Mouse (Mus musculus): ENCODE data around the gene Hlcs. TPM values are rescaled to one million over a fixed set of nuclear protein-coding genes. Genes with fewer than 3 reads are reported as not detected.

Gene Hlcs
- total RNA-seq, 2 experiments from 2014 or later = 14.8 to 16.5 TPM

DNA sequence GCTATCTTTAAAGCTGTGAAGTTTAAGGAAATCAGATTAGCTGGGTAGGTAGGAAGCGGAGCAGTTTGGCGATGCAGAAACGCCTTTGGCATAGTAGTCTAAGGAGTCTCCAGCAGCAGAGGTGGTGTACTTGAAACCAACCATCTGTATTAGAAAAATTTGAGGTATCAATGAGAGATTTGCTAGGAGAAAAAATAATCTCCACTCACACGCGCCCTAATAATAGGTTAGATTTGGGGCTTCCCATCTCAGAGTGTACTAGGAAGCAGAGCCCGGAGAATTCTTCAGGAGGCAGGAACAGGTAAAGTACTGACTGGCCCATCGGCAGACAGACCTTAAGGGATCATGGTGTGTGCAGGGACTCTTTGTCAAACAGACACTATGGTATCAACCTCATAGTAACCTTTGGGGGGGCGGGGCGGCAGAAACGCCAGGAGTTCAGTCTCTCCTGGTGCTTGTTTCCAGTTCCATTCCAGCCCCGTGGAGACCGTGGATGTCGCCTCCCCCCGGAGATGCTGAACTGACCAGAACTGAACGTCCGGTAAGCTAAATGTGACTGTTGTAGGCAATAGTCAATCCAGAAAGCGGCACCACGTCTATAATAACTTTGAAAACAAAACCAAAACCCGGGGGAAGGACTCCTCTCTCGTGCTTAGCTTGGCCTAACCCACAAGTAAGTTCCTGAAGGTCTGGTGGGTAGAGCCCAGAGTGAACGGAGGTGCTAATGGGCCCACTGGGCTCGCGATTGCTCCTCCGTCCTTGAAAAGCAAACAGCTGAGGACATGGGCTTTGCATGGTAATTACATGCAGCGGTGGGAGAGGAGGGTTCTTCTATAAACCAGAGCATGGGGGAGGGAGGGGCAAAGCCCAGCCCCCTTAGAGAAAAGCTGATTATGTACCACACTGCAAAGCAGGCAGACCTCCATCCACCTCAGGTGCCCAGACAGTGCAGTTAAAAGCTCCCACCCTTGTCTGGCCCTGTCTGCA, 15.8 kb upstream of the Hlcs start:
- DNase-seq (ENCODE audit: low spot score in 2 of 2) = no peak

GRCm38 (mm10) chr16:94327781-94328711, 14.7 kb upstream of the Hlcs start, which contains the start of gene Ripply3:
Gene Ripply3 (plus strand): TSS chr16:94328420.
- peak; percentile 53 to 61 for DNase-seq (ENCODE audit: low spot score in 2 of 2)

DNA sequence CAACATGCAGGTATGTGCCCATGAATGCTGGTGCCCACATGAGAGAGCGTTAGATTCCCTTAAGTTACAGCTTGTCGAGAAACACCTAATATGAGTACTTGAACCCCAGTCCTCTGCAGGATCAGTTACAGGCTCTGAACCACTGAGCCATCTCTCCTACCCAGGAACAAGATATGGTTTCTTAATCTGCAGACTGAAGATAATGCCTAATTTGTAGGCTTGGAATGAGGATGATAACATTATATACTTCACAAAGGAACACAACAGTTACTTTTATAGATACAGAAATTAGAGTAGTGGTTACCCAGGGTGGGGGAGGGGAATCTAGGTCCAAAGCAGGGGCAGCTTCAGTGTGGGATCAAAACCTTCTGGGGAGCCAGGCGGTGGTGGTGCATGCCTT, 12.6 kb upstream of the Hlcs start:
- DNase-seq (ENCODE audit: low spot score in 2 of 2) = no peak

GRCm38 (mm10) chr16:94323681-94324080, 10.3 kb upstream of the Hlcs start:
- no peak for DNase-seq (ENCODE audit: low spot score in 2 of 2)

DNA sequence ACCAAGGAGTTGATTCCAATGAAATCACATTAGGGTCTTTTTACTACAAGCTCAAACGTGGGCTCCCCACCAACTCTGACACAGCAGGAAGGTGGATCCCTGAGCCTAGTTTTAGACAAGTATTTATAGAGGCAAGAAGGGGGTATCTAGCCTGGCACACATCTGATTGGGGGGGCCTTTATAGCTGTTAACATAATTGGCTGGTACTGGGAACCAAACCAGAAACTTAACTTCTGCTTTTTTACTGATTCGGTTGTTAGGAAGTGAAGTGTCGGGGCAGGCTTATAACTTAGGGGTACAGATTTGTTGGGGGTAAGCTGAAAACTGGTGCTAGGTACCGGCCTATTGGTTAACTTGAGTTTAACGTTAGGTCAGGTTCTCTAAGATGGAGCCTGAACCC, 6.9 kb upstream of the Hlcs start:
- DNase-seq (ENCODE audit: low spot score in 2 of 2) = no peak

DNA sequence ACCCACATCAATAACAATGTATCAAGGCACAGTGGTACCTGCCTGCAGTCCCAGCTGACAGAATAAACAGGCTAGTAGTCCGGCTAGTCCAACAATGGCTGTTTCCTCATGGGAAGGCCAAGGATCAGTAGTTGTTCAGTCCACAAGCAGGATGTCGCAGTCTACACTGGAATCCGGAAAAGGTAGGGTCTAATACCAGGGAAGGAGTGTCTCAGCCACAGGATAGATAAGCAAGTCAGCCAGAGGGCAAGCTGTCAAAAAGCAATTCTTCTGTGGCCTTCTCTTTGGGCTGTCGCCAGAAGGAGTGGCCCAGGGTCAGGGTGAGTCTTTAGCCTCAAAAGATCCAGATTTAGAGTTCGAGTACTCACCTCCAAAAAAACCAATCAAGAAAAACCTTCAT, 4.4 kb upstream of the Hlcs start:
- peak in 1 of 2 experiments; percentile 29 for DNase-seq (ENCODE audit: low spot score in 2 of 2)

DNA sequence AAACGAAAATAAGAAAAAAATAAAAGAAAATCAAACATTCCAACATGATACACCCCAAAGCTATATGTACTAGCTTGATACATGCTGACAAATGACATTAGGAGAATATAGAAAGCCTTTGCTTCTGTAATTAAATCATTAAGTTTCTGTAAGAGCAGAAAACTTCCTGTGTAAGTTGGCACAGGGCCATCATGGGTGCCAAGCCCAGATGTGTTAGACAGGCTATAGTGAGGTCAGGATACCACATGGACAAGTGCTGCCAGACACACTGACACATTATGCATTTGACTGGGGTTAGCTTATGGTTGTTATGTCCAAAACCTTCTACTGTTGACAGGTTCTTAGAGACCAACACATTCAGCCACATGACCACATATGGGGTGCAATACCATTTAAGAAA, 1.8 kb upstream of the Hlcs start:
- no peak for DNase-seq (ENCODE audit: low spot score in 2 of 2)

DNA sequence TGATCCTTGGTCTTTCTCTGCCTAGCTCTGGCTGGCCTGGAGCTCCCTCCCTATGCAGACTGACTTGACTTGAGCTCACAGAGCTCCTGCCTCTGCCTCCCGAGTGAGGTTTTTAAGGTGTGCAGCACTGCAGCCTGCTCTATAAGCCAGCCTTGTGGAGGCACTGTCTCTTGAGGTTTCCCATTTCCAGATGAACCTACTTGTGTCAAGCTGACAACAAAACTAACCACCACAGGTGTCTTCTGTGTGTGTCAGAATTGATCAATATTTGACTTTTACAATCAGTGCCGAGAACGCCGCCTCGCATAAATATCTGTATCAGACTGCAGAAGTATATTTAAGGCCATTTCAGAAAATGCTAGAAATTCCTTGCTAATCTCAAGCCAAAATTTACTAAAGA, 1.3 kb upstream of the Hlcs start:
- no peak for DNase-seq (ENCODE audit: low spot score in 2 of 2)

GRCm38 (mm10) chr16:94312663-94313228, 625 bp downstream of the Hlcs start:
- DNase-seq (ENCODE audit: low spot score in 2 of 2) = peak; percentile 61 to 67

DNA sequence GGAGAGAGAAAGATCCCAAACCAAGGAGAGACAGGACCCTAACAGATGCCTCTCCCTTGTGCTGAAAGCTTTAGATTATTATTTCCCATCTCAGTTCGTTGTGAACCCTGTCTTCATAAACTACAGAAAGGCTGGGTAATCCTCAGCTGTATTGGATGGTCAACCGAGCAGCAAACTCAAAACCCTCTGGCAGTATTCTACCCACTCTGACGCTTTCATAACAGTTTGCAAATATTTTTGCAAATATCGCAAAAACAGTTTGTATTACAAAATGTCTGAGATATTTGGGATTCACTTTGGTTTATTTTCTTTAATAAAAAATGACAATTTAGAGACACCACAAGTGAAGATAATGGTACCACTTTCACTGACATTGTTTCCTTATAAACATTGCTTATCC, 1.4 kb downstream of the Hlcs start:
- DNase-seq (ENCODE audit: low spot score in 2 of 2) = no peak

DNA sequence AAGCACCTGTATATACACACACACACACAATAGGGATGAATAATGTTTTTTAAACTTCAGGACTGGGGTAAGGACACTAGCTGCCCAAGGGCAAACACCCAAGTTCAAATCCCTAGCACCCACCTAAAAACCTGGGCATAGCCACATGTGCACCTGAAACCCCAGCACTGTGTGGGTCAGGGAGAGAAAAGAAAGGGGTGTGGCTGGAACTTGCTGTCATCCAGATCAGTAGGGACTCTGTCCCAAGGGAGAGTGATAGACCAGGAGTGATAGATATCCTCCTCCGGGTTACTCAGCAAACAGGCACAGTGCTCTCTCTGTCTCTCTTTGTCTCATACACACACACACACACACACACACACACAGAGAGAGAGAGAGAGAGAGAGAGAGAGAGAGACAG, 2.0 kb downstream of the Hlcs start:
- no peak for DNase-seq (ENCODE audit: low spot score in 2 of 2)

DNA sequence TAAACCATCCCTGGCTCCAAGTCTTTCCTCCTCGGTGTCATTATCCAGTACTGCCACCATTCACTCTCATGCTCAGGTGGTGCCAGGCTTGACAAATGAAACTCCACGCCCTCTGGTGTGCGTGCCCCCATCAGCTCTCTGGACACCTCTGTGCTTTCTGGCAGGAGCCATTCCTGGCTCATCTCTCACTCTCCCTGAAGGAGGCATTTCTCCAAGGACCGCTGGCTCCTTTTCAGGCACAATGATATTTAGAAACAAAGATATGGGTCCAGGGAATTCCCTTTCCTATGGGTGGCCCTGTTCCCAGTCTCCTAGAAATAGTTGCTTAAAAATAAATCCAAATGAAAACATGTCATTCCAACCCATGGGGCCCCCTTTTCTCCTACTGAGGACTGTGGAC, 4.3 kb downstream of the Hlcs start:
- no peak for DNase-seq (ENCODE audit: low spot score in 2 of 2)

DNA sequence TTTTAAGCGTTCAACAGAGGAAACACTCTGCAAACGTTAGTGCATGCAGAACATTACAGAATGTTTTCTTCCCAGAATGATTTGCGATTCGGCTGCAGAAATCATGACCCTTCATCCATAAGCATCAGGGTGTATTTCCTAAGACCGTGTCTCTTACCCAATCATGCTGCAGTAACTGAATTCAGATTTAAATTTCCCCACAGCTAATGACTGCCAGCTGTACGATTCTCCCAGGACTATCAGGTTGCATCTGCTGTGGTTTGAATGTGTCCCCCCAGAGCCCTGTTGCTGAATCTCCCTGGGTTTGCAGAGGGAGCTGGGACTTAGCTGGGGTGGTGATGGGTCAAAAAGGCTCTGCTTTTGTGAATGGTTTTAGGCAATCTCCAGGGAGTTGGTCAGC, 5.4 kb downstream of the Hlcs start:
- no peak for DNase-seq (ENCODE audit: low spot score in 2 of 2)

GRCm38 (mm10) chr16:94307526-94307925, 5.8 kb downstream of the Hlcs start:
- no peak for DNase-seq (ENCODE audit: low spot score in 2 of 2)

GRCm38 (mm10) chr16:94303203-94303535, 10.2 kb downstream of the Hlcs start:
- no peak for DNase-seq (ENCODE audit: low spot score in 2 of 2)

DNA sequence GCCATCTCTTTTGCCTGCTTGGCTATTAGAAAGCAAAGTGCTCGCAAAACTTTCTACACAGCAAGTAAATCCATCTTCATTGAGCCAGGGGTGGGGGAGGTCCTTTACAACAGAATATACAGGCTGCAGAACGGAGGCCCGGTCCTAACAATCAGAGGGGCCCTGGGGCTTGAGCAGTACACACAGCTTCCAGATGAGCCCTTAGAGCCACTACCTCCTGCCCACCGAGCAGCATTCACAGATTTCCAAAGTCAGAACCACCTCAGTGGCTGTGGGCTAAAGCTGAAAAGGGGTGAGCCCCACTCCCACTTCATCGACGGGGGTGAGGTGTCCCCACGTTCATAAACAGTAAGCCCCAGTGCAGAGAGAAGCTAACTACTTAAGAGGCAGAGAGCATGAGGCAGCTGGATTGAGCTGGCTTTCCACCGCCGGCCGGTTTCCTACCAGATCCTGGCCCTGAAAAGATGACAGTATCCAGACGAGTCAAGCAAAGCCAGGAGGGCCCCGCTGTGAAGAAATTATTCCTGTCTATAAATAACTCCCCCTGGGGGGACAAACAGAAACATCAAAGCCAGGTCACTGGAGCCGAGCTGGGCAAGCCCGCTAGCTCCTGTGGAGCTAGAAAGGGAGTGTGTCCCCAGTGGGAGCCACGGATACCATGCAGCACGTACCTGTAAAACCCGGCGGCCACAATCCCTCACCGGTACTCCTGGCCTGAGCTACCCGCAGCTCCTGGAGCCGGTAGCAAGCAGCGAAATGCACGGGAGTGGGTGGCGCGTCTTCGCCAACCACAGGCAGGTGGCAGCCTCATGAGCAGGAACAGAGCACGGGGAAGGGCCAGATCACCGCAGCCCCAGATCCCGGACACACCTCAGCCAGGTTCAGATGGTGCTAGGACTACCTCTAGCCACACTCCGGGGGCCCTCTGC, 10.8 kb downstream of the Hlcs start:
- DNase-seq (ENCODE audit: low spot score in 2 of 2) = peak in 1 of 2 experiments; percentile 19

DNA sequence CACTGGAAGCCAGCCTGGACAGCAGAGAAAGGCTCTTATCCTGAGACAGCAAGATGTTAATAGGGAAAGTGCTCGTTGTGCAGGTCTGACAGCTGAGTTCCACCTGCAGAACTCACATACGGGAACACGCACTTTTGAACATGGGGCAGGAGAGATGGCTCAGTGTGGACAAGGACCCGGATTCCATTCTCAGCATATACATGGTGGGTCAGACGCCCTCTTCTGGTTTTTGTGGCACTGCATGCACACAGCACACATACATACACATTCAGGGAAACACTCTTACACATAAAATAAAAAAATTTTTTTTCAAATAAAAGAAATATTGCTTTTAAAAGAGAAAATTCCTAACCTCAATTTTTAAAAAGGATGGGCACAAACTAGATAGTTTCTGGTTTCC, 11.7 kb downstream of the Hlcs start:
- DNase-seq (ENCODE audit: low spot score in 2 of 2) = no peak

DNA sequence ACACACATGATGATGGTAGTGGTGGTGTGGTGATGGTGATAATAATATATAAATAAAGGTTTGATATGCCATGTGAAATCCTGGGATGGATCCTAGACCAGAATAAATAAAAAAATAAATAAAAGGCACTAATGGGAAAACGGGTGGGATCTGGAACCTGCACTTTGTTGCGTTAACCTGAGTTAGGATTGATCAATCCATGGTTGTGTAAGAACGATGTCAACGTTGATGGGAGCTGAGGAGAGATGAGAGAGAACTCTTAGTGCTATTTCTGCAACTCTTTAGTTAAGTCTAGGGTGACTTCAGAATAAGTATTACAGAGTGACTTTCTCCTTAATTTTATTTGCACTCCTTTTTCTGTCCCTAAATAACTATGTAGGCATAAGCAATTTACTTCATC, 12.2 kb downstream of the Hlcs start:
- DNase-seq (ENCODE audit: low spot score in 2 of 2) = no peak

DNA sequence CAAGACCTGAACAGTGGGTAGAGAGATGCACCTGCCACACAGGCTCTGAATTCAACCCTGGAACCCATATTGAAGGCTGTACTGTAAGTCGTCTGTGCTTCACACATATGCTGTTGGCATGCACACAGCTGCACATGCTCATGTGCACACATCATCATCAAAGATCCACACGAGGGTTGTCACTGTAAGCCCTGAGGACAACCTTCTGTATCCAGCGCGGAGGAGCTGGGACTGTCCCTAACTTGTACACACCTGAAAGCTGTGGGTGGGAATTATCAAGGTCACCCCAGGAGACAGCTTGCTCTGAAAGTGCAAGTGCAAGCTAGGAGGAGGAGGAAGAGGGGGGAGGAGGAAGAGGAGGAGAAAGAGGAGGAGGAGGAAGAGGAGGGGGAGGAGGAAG, 14.2 kb downstream of the Hlcs start:
- no peak for DNase-seq (ENCODE audit: low spot score in 2 of 2)

GRCm38 (mm10) chr16:94298081-94298480, 15.3 kb downstream of the Hlcs start:
- DNase-seq (ENCODE audit: low spot score in 2 of 2) = no peak
